Mouse (Mus musculus): ENCODE data around the gene Abat.
A peak's percentile ranks its signal among the peaks of the same experiment; 100 is the strongest.

Abat gene

DNA sequence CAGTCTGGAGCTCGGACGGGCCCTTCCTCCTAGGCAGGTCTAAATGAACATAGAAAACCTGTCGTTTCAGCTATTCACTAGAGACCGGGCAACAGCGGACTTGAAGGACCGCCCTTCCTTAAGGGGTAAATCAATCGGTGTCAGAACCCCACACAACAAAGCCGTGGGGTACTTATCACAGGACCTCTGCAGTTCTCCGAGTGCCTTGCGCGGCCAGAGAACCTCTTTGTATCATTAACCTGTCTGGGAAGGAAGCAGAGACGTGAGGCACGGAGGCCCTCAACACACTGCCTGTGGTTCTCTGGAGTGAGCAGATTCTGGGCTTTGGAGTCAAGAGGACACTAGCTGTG lies 123.6 kb downstream of the Abat start:
- no peak for DNase-seq (ENCODE audit: low read depth, low spot score)

DNA sequence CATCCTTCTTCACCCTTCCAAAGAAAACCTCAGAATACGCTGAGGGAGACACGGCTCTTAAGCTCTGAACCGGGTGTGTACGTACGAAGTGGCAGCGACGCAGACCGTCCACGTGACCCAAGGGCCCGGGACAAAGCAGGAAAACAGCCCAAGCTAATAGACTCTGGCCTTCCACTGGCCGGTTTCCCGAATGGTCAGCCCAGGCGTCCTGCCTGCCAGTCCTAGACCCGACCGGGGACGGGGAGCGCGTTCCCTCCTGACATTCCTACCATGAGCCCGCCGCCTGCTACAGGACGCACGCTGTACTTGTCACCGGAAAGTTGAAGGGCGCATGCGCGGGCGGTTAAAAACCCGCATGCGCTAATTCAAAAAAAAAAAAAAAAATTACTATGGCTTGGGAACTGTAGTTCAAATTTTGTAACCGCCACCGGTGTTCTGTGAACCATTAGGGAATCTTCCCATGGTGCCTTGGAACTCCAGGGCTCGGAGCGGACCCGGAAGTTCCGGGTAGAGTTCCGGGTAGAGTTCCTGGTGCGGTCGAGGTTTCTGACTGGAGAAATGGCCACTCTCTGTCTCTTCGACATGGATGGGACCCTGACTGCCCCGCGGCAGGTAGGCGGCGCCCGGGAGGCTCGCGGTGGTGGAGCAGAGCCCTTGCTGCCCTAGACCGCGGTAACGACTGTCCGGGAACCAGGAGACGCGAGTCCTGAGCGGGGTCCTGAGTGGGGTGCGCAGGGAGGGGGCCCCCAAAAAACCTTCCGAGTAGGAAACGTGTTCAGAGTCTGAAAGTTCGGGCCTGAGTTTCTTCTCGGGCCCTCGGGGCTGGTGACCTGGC lies 124.2 kb downstream of the Abat start, which contains the start of the genes Pmm2 and Tmem186:
Gene Pmm2, plus strand, starts transcription at position 458 of the 835 bp plus-strand sequence.
Gene Tmem186, minus strand, starts transcription at position 496 of the 835 bp plus-strand sequence.
- peak; percentile 97 for DNase-seq (ENCODE audit: low read depth, low spot score)

DNA sequence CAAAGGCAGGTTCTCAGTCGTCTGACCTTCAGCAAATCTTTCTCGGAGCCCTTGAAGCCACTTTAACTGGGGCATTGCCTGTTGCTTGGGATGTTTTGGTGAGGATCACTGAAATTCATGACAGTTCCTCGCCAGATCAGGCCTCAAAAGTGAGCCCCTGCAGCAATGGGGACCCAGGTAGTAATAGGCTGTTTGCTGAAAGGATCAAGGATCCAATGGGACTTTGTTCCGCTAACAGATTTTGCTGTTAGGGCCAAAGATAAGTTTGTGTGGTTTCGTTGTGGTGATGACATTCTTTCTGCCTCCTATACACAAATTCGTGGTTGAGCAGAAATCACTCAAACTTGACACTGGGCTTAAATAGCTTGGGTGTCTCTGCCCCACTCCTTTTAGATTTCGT lies 124.9 kb downstream of the Abat start:
- DNase-seq (ENCODE audit: low read depth, low spot score) = no peak

DNA sequence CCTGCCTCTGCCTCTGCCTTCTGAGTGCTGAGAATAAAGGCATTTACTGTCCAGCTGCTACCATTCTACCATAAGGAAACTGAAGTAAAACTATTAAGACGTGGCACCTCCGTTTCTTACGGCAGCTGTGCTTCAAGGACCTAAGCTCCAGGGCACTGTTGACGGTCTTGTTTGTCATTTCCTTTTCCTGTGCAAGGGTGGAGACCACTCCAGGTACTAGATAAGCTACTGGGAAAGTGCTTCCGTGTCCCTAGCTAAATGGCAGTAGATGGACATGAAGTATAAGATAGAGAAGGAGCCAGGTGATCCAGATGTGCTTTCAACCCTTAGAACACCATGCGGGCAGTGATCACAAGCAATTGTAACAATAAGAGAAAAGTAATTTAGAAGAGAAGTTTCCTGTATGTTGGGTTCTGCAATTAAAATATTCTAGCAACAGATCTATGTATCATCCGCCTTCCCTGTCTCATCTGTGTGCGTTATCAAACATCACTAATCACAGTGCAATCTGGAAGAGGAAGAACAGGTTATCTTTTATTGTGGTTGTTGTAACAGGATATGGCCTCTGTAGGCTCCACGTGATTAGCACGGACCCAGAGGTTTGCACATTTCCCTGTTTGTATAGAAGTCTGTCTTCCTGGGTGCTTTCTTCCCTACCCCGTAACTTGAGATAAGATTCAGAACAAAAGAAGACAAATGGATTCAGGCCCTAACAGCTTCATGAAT lies 126.4 kb downstream of the Abat start:
- no peak for DNase-seq (ENCODE audit: low read depth, low spot score)

DNA sequence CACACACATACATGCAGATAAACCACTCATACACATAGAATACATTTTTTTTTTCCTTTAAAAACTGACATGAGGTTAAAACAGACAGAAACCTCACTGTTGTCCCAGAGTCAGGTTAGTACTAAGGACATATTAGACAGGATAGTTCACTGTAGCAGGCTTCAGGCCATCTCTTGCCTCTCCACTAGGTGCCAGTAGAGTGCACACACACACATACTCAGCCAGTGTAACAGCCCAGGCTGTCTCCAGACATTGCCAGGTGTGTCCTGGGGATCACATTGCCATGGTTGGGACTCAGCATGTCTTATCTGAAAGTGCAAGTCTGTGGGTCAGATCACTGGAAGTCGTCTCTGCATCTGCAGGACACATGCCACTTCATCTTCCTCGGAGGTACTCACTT lies 130.6 kb downstream of the Abat start:
- no peak for DNase-seq (ENCODE audit: low read depth, low spot score)

DNA sequence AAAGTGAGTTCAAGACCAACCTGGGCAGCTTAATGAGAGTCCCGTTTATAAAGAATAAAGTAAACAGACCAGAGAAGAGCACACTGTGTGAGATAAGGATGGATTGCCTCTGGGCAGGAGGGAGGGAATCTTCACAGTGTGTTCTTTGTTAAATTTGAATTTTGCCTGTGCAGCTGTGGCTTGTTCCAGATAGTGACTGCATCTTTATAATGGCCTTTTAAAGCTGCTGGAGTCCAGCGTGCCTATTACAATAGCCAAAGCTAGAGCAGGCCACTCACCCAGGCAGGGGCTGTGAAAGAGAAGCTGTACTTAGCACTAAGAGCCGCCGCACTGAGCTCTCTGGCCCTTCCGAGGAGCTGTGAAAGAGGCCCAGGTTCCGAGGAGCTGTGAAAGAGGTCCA lies 132.3 kb downstream of the Abat start:
- DNase-seq (ENCODE audit: low read depth, low spot score) = peak; percentile 33

DNA sequence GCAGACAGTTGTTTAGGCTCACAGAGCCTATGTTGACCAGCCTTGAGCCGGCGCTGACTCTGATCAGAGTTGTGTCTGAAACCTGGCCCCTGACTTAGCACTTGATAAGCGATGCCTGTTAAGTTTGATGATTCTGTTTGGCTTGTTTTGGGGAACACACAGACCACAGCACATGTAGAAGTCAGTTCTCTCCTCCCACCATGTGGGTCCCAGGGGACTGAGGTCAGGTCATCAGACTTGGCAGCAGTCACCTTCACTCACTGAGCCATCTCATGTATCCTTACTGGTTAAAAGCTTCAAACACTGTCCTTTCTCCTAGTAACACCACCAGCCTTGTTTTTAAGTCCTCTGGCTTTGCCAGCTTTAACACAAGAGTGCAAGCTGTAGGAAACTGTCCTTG lies 136.8 kb downstream of the Abat start:
- no peak for DNase-seq (ENCODE audit: low read depth, low spot score)

DNA sequence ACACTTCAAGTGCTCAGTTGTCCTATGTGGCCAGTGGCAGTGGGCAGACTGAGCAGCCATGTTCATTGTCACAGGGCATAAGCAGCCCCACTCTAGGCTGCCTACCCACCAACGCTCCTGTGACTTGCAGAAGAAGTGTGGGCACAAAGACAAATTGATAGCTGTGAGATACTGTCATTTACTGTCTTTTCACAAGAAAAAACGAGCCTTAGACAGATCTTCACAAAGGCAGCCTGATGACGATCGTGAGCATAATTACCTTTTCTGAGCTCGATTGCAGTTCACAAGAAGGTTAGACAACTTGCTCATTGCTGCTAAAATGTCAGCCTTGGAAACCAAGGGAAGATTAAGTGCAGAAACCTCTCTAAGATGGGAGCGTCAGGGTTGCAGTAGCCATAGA lies 141.9 kb downstream of the Abat start:
- DNase-seq (ENCODE audit: low read depth, low spot score) = no peak

DNA sequence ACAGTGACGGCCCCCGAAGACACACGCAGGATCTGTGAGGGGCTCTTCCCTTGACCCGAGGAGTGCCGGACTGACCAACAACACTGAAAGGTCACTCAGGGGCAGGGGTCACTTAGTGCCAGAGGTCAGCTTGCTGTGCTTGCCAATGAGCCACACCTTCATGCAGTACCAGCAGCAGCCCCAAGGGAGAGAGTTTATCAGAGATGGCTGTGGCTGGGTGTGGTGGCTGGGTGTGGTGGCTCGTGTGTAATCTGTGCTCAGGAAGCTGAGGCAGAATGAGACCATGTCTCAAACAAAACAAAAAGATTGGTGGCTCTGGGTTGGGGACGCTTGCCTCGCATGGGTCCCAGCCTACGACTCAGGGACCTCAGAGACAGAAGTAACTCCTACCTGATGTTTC lies 142.4 kb downstream of the Abat start:
- no peak for DNase-seq (ENCODE audit: low read depth, low spot score)

DNA sequence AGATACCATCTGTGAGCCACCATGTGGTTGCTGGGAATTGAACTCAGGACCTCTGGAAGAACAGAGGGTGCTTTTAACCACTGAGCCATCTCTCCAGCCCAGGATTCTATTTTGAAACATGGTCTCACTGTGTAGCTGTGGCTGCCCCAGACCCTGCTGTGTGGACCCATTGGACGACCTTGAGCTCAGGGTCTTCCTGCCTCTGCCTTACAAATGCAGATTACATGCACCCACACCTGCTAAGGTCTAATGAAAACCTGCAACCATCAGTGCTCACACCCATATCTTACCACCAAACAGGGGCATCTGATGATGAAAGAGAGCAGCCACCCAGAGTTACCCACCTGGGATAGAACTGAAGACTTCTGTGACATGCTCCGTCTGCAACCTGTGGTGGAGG lies 143.0 kb downstream of the Abat start:
- DNase-seq (ENCODE audit: low read depth, low spot score) = no peak

DNA sequence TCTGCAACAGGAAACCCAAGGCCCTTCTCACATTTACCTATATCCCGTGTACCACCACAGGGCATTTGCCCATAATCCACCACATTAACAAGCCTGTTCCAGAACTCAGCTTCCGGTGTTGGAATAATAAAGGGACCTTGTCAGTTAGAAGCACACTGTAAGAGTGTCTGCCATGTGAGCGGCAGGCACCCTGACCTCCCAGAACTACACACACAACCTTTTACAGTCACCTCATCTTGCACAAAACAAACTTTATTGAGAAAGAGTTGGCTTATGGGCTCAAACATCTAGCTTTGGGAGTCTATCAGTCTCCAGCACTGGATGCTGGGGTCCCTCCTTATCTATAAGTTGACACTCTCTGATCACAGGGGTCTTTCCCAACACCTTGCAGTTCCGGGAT lies 145.1 kb downstream of the Abat start:
- no peak for DNase-seq (ENCODE audit: low read depth, low spot score)

DNA sequence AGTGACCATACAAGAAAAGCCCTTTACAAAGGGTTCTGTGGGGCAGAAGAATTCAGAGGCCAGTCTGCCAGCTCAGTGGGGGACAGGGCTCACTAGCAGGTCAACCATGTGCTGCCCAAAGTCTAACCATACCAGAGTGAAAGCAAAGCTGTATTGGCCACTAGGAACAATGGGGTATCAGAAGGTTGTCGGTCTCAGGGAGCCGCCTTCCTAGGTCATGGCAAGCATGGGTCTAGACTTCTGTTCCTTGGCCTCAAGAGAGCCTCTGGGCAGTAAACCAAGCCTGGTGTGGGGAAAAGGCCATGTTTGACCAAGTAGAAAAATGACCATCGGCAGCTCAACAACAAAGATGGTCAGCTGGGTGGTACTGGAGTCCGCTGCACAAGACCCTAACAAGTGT lies 145.5 kb downstream of the Abat start:
- no peak for DNase-seq (ENCODE audit: low read depth, low spot score)

DNA sequence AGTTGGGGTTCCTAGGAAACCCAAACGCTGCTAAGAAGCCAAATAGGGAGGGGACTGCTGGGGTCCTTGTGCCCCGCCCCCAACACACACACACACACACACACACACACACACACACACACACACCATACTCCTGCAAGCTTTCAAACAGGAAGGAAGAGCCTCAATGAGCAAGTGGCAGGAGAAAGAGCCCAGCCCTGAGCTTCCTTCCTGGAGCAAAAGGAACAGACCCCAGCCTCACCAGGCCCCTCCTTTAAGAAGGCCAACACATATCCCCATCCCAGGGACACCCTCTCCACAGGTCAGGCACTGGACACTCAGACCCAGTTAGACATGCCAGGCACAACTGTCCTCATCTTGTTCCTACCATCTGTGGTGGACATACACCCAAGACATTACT lies 149.8 kb downstream of the Abat start:
- no peak for DNase-seq (ENCODE audit: low read depth, low spot score)

DNA sequence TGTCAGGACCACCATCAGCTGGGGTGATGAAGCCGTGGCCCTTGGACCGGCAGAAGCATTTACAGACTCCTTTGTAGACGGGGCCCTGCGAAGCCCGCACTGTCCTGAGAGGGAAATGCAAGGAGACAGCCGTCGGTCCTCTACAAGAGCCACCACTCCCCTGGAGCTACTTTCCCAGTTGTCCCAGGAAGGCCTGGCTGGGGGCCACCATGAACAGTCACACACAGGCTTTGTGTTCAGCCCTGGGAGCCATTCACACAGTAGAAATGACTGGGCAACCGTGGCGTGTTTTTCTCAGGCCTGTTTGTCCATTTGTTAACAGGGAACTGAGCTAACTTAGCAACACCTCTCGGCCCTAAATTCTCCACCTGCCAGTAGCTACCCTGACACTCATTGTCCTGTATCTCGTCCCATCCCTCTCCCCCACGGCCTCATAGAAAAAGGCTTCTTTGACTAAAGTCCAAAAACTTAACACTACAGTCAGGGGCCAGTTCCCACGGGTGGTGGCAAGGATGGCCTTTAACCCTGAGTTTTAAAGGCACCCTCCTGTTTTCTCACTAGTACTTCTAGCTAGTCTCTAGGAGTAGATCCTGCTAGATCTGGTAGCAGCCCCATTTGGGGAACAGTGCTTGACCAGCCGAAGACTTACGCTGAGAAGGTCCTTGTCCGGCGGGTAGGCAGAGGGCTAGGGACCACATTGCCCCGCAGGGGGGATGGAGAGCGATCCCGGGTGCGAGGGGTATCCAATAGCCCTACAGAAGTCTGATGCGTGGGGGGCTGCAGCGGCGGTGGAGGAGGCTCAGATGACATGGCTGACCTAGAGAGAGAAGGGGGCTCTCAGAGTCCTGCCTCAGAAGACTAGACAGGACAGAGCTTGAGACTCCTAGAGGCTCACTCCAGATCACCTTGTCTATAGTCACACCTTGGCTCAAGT lies 150.6 kb downstream of the Abat start:
- DNase-seq (ENCODE audit: low read depth, low spot score) = no peak

DNA sequence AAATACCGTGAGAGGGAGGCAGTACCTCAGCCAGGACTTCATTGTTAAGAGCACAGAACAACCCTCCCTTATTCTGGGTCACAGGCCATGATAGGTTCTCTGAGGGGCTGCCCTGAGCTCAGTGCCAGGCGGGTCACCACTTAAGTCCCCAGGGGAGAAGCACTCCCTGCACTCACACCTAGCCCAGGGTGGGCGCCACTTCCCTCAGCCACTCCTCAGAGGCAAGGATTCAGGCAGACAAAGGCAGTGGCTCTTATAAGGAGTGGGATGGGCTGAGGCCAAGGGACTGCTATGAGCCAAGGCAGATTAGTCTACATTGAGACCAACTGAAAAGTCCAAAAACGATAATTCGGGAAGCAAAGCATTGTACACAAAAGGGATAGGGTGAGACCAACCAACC lies 152.1 kb downstream of the Abat start:
- no peak for DNase-seq (ENCODE audit: low read depth, low spot score)

DNA sequence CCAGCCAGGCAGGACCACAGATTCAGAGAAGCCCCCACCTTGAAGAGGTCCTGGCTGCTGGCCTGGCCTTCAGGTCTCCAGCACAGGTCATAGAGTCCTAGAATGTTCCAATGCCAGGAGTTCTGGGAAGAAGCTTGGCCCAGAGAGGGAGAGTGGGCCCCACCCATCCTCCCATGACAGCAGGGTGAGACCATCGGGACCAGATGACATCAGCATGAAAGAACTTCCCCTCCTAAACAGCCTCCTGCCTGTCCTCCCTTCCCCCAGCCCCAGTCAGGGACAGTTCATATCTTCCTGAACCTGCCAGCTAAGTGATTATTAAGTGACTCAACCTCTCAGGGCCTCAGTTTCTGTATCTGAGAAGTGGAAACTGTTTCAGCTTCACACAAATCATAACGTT lies 153.2 kb downstream of the Abat start:
- DNase-seq (ENCODE audit: low read depth, low spot score) = no peak

DNA sequence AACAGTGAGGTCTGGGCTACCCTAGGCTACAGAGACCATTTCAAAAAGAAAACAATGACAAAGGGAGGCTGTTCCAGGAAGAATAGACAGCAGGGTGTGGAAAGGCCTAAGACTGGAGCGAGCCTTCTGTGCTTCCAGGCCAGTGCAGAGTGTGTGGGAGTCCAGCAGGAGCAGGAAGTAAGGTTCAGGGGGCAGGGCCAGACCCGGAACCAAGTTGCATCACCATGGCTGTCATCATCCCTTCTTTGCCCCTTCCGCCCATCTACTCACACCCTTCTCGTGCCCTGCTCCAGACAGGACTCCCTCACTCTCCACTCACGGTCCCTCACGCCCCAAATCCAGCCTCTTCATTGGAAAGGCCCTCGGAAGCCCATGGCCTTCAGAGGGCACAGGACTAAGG lies 154.0 kb downstream of the Abat start:
- no peak for DNase-seq (ENCODE audit: low read depth, low spot score)

DNA sequence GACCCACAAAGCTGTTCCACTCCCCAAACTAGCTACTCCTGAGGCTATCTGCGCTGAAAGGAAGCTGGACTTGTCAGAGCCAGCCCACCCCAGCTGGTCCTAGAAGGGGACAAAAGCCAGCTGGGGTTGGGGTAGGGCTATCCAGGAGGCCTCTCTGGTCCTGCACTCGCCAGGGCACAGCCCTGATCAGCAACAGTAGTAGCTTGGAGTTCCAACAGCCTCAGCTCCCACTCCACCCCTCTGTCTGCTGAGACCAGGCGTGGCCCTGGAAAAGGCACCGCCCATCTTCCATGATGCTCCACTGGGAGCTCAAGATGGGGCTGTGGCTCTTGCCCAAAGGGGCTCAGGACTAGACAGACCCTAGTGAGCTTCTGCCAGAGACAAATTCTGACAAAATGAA lies 154.6 kb downstream of the Abat start:
- DNase-seq (ENCODE audit: low read depth, low spot score) = no peak

DNA sequence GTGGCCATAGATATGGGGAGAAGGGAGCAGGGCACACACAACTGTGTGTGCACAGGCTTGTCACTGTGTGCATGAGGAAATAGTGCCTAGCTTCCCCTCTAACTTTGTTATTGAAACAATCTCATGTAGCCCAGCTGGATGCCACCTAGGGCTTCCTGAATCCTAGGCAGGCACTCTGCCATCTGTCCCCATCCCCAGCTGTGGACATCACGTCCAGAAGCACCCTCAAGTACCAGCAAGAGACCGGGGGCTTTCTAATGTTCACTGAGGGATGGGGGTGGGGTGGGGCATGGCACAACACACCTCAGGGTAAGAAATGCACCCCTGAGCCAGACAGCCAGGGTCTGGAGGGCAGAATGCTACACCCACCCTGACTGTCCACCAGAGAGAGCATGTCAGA lies 155.2 kb downstream of the Abat start:
- no peak for DNase-seq (ENCODE audit: low read depth, low spot score)

DNA sequence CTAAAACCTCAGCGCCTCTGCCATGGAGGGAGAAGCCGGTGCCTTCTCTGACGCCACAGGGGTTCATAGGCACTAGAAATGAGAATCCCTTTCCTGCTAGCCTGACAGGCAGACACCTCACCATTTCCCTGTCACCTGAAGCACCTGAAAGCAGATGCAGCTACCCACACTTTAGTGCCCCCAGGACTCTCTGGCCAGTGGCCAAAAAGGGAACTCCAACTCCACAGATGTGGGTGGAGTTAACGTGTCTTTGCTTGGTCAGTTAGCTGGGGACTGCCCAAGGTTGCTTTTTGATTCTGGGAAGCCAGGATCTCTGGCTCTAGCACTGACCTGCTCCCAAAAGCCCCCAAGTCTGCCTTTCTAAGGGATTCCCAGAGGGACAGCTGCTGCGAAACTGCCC lies 156.2 kb downstream of the Abat start:
- no peak for DNase-seq (ENCODE audit: low read depth, low spot score)

DNA sequence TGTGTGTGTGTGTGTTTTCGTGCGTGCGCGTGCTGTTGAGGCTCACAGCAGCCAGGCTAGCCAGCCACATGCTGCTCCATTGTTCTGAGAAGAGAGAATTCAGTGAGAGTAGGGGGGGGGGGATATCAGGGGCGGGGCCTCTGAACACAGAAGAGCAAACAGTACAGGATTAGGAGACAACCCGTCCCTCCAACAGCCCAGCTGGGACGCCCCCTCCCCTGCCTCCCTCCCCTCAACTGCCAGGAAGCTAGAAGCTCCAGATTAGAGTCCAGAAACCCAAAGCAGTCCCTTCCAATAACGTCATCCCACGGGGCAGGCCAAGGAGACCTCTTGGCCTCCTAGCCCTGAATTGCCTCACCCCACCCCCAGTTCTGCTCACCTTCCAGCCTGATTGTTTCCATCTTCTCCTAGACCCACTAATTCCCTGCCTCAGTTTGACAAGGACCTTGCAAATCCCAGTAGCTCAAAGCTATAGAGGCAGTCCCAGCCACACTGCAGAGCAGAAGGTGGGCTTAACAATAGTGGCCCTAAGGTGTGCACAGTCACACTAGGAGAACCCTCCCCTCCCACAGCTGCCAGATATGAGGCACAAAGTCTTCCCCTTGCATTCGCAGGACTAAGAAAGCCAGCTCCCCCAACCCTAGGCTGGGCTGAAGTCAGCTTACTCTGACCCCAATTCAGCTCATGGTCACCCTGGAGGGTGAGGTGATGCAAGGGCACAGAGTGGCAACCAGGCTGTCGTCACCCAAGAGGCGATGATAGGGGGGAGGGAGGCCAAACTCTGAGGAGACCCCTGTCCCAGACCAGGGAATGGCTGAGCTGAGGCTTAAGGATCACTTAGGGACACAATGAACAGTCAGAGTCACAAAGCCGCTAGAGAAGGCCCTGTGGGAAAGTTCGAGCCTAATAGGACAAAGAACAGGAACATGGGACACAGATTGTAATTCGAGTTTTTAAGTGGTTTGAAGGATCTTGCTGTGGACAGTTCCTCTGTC lies 157.1 kb downstream of the Abat start:
- DNase-seq (ENCODE audit: low read depth, low spot score) = peak; percentile 48
